Comparison of ENCODE assay signal across 9 mouse cellular contexts in genomic region chr2:156726878-156727277, GRCm38 (mm10). TPM values are rescaled to one million over a fixed set of nuclear protein-coding genes. Genes with fewer than 3 reads are reported as not detected.
DNase-seq lines count a peak whose midpoint lies in the region; ATAC-seq lines count a peak whose summit lies in the region.
"Had no signal": no experiment of that assay in that cellular context is flagged by ENCODE, and none has a peak within 500 bp of the region (broad histone marks: within the 10 kb centered on the region; RNA-seq: fewer than 3 reads in every experiment).

No protein-coding gene starts in this region.

- no peak for ATAC-seq in hindbrain, embryonic 11.5 days (ENCODE audit: low FRiP score)
- ATAC-seq in forebrain, embryonic 14.5 days = no peak
- no peak for ATAC-seq in midbrain, embryonic 13.5 days

- peaks cover 32% of the 10 kb centered on the region for H3K36me3 ChIP-seq in hindbrain, embryonic 10.5 days
- H3K36me3 ChIP-seq in hindbrain, embryonic 11.5 days (ENCODE audit: control insufficient read depth, insufficient read depth, low read length) = no peaks in the 10 kb centered on the region
- H3K36me3 ChIP-seq in forebrain, embryonic 14.5 days (ENCODE audit: control insufficient read depth, insufficient read depth, low read length) = peaks cover 10% of the 10 kb centered on the region; the same call in 1 of the 2 replicates
- H3K36me3 ChIP-seq in midbrain, embryonic 13.5 days = 0 out of 2 replicates have a peak, but pooled peaks cover 3% of the 10 kb centered on the region

- no peak overlapping the region for H3K9ac ChIP-seq in hindbrain, embryonic 11.5 days (ENCODE audit: low read depth, low read length)
- H3K9ac ChIP-seq in forebrain, embryonic 14.5 days (ENCODE audit: low read length) = peak overlapping the region; percentile 46
- peak overlapping the region; percentile 52; the same call in 1 of the 2 replicates for H3K9ac ChIP-seq in midbrain, embryonic 13.5 days (replicated peaks)

- no peak for DNase-seq in hindbrain, embryonic 10.5 days (ENCODE audit: low spot score)
- DNase-seq in hindbrain, embryonic 11.5 days (ENCODE audit: low spot score) = no peak
- DNase-seq in brain, adult 2 months (ENCODE audit: low read depth, low spot score) = peak; percentile 90
- no peak for DNase-seq in forebrain, embryonic 14.5 days (ENCODE audit: low spot score)
- no peak for DNase-seq in testis, postnatal 14 days (ENCODE audit: low spot score)
- no peak for DNase-seq in adipocyte (ENCODE audit: low spot score)
- DNase-seq in left cerebral cortex, postnatal 10 days (ENCODE audit: extremely low spot score in 1 of 2, low spot score in 2 of 2) = no peak

- H3K4me1 ChIP-seq in hindbrain, embryonic 10.5 days (replicated peaks) = peaks cover 79% of the 10 kb centered on the region
- H3K4me1 ChIP-seq in hindbrain, embryonic 11.5 days (replicated peaks; ENCODE audit: control insufficient read depth, insufficient read depth, low read length) = peaks cover 17% of the 10 kb centered on the region
- H3K4me1 ChIP-seq in forebrain, embryonic 14.5 days (ENCODE audit: control insufficient read depth, insufficient read depth, low read length) = peaks cover 43% of the 10 kb centered on the region
- peaks cover 85% of the 10 kb centered on the region for H3K4me1 ChIP-seq in midbrain, embryonic 13.5 days (replicated peaks)

- 69% methylated on average over 3 of the region's 3 CpGs for WGBS in hindbrain, embryonic 10.5 days
- WGBS in hindbrain, embryonic 11.5 days = 68% methylated on average over 3 of the region's 3 CpGs
- 71% methylated on average over 3 of the region's 3 CpGs for WGBS in forebrain, embryonic 14.5 days
- WGBS in midbrain, embryonic 13.5 days = 65% methylated on average over 3 of the region's 3 CpGs

- no peak overlapping the region for H3K4me3 ChIP-seq in hindbrain, embryonic 10.5 days
- H3K4me3 ChIP-seq in hindbrain, embryonic 11.5 days (ENCODE audit: low read depth, low read length) = no peak overlapping the region
- H3K4me3 ChIP-seq in forebrain, embryonic 14.5 days (ENCODE audit: low read depth, low read length) = no peak overlapping the region
- no peak overlapping the region for H3K4me3 ChIP-seq in midbrain, embryonic 13.5 days (replicated peaks)

- no peak overlapping the region for H3K4me2 ChIP-seq in hindbrain, embryonic 11.5 days (replicated peaks; ENCODE audit: low read depth, low read length)
- H3K4me2 ChIP-seq in forebrain, embryonic 14.5 days (ENCODE audit: low read length) = peak overlapping the region; percentile 32
- peak overlapping the region; percentile 81 for H3K4me2 ChIP-seq in midbrain, embryonic 13.5 days (replicated peaks)

- H3K27ac ChIP-seq in hindbrain, embryonic 10.5 days = peak overlapping the region; percentile 57; the same call in 1 of the 2 replicates
- H3K27ac ChIP-seq in hindbrain, embryonic 11.5 days (ENCODE audit: low read depth, low read length) = no peak overlapping the region
- peak overlapping the region; percentile 65 for H3K27ac ChIP-seq in forebrain, embryonic 14.5 days (ENCODE audit: low read depth, low read length)
- peak overlapping the region; percentile 64 for H3K27ac ChIP-seq in midbrain, embryonic 13.5 days

- intact Hi-C loops in left cerebral cortex, postnatal 10 days (cut with DNase I) = no loop called here

- no peaks in the 10 kb centered on the region for H3K9me3 ChIP-seq in hindbrain, embryonic 10.5 days
- no peaks in the 10 kb centered on the region for H3K9me3 ChIP-seq in hindbrain, embryonic 11.5 days (ENCODE audit: control insufficient read depth, low read length)
- H3K9me3 ChIP-seq in forebrain, embryonic 14.5 days (replicated peaks; ENCODE audit: control insufficient read depth, low read length) = no peaks in the 10 kb centered on the region
- H3K9me3 ChIP-seq in midbrain, embryonic 13.5 days = no peaks in the 10 kb centered on the region

- no peaks in the 10 kb centered on the region for H3K27me3 ChIP-seq in hindbrain, embryonic 10.5 days (ENCODE audit: insufficient read depth, poor library complexity, severe bottlenecking)
- no peaks in the 10 kb centered on the region for H3K27me3 ChIP-seq in hindbrain, embryonic 11.5 days (ENCODE audit: control insufficient read depth, insufficient read depth, low read length)
- H3K27me3 ChIP-seq in forebrain, embryonic 14.5 days (replicated peaks; ENCODE audit: control insufficient read depth, insufficient read depth, low read length) = no peaks in the 10 kb centered on the region
- H3K27me3 ChIP-seq in midbrain, embryonic 13.5 days = no peaks in the 10 kb centered on the region

RNA-seq across cellular contexts. Expression of gene Myl9, which starts 48.3 kb away (rescaled TPM):
- 86.1 and 126 TPM in 2 replicates for polyA plus RNA-seq in hindbrain, embryonic 10.5 days (2016; fragmentation: Nextera tagmentation; extraction: Ambion mirVana)
- 96.1 and 133 TPM in 2 replicates for polyA plus RNA-seq in hindbrain, embryonic 11.5 days (2014; fragmentation: Nextera tagmentation; extraction: Ambion mirVana)
- 40.5 and 44.1 TPM in 2 replicates for polyA plus RNA-seq in forebrain, embryonic 14.5 days (2014; fragmentation: Nextera tagmentation; extraction: Ambion mirVana)
- polyA plus RNA-seq in midbrain, embryonic 13.5 days (2015; fragmentation: Nextera tagmentation; extraction: Ambion mirVana) = 33.0 and 37.4 TPM in 2 replicates
- 10 to 100 TPM; 17.5 to 20.6 TPM for total RNA-seq in left cerebral cortex, postnatal 10 days (2021)
- total RNA-seq: common myeloid progenitor, adult 5-6 weeks had no signal
